Mouse (Mus musculus) limb, embryonic 15.5 days (tissue): ENCODE data around the gene Ctnnbl1. TPM values are rescaled to one million over a fixed set of nuclear protein-coding genes. Genes with fewer than 3 reads are reported as not detected.
A peak's percentile ranks its signal among the peaks of the same experiment; 100 is the strongest.

Source experiments
- ATAC-seq: fragments of 200-750 bp; cut with Nextera tagmentation; 2 replicates; pipeline ENCODE4 v1.8.0; 2017; ENCODE audit warnings: low read depth, moderate TSS enrichment; ENCODE audit not compliant: insufficient number of reproducible peaks, low FRiP score, low TSS enrichment
- H3K27ac ChIP-seq: fragments of 300-500 bp; sonication (generic); 2 replicates; pipeline ENCODE4 v1.5.1; 2015; ENCODE audit warnings: moderate library complexity, mild to moderate bottlenecking, inconsistent platforms
- H3K27me3 ChIP-seq: fragments of 300-500 bp; sonication (generic); 2 replicates; pipeline ENCODE4 v1.6.1; 2015; ENCODE audit warnings: inconsistent platforms
- H3K36me3 ChIP-seq: fragments of 300-500 bp; sonication (generic); 2 replicates; pipeline ENCODE4 v1.6.1; 2015; ENCODE audit warnings: inconsistent platforms
- H3K4me1 ChIP-seq: fragments of 300-500 bp; sonication (generic); 2 replicates; pipeline ENCODE4 v1.6.1; 2015; ENCODE audit warnings: inconsistent platforms
- H3K4me2 ChIP-seq: fragments of 300-500 bp; sonication (generic); 2 replicates; pipeline ENCODE4 v1.6.1; 2015; ENCODE audit warnings: mild to moderate bottlenecking, inconsistent platforms
- H3K4me3 ChIP-seq: fragments of 300-500 bp; sonication (generic); 2 replicates; pipeline ENCODE4 v1.5.1; 2015; ENCODE audit warnings: mild to moderate bottlenecking, inconsistent platforms
- H3K9ac ChIP-seq: fragments of 300-500 bp; sonication (generic); 2 replicates; pipeline ENCODE4 v1.6.1; 2015; ENCODE audit warnings: inconsistent platforms
- H3K9me3 ChIP-seq: fragments of 300-500 bp; sonication (generic); 2 replicates; pipeline ENCODE4 v1.6.1; 2016; ENCODE audit warnings: inconsistent platforms
- WGBS: fragments of 180-500 bp; shearing (Covaris S2); methylation state at CpG from one replicate; pipeline ENCODE4 v1.1.7; 2015; 5-methylcytosine and 5-hydroxymethylcytosine counted together
- polyA plus RNA-seq: library from polyadenylated mRNA; unstranded; fragments of >200 nt; fragmentation: Nextera tagmentation; extraction: Ambion mirVana; gene quantifications from 2 replicates; pipeline ENCODE4 v1.2.1, GENCODE M21; 2015

The Ctnnbl1 gene
- polyA plus RNA-seq, 1 experiment from 2014 or later = 51.0 TPM

DNA sequence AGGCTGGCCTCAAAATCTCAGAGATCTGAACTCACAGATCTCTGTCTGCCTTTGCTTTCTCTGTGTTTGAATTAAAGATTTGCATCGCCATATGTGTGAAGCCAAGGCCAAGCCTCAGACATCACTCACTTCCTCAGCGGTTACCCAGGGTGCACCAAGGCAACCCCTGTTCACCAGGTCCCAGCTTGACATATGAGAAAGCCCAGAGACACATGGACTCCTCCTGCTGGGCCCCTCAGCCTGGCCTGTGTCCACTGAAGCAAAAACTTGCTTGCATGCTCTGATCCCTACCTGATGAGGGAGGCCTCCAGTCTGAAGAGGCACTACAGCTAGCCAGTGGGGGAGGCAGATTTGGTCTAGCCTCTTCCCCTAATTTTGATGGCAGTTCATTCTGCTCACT is 63.1 kb downstream of the Ctnnbl1 start:
- Histone ChIP-seq H3K9me3 (no peaks in the 10 kb centered on the region), H3K36me3 (0 out of 2 replicates have a peak, but pooled peaks cover 2% of the 10 kb centered on the region), H3K4me3 (no peak overlapping the region), H3K4me2 (no peak overlapping the region), H3K9ac (no peak overlapping the region), H3K27me3 (no peaks in the 10 kb centered on the region), H3K4me1 (peaks cover 19% of the 10 kb centered on the region), H3K27ac (no peak overlapping the region)
- ATAC-seq = no peak
- WGBS = 74% methylated on average over 2 of the region's 2 CpGs

DNA sequence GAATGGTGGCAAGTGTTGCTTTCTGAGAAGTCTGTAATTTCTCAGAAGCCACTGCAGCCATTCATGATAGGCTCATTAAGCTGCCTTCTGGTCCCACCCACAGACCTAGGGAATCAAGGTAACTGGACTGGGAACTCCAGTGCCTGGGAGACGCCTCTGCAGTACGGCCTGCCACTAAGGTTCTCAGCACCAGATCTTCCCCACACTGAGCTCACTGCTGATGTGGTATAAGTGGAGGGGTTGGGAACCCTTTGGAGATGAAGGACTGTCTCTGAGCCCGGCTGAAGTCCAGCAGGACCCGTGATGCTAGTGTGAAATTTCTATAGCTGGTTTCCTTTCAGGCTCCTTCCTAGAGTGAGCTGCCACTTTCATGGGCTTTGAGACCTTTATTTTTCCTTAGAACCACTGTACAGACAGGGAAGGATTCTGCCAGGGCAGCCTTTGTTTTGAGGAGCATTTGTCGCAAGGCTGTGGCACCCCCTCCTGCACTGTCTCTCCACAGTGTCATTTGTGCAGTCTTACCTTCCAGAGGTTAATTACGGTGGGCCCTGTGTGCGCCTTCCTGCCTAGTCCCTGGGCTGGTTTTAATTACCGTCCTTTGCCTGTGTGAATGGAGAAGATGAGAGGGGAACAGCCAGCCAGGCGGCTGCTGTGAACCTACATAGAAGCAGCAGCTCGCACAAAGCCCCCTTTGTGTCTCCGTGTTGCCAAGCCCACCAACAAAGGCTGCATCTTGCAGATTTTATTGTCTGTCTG is 63.7 kb downstream of the Ctnnbl1 start:
- H3K9ac ChIP-seq = no peak overlapping the region
- no peaks in the 10 kb centered on the region for H3K27me3 ChIP-seq
- H3K4me3 ChIP-seq = no peak overlapping the region
- WGBS = 22% methylated on average over 11 of the region's 11 CpGs
- H3K4me2 ChIP-seq = no peak overlapping the region
- H3K4me1 ChIP-seq = peaks cover 20% of the 10 kb centered on the region
- H3K9me3 ChIP-seq = no peaks in the 10 kb centered on the region
- H3K27ac ChIP-seq = peak overlapping the region; percentile 43
- no peak for ATAC-seq
- H3K36me3 ChIP-seq = 0 out of 2 replicates have a peak, but pooled peaks cover 2% of the 10 kb centered on the region

DNA sequence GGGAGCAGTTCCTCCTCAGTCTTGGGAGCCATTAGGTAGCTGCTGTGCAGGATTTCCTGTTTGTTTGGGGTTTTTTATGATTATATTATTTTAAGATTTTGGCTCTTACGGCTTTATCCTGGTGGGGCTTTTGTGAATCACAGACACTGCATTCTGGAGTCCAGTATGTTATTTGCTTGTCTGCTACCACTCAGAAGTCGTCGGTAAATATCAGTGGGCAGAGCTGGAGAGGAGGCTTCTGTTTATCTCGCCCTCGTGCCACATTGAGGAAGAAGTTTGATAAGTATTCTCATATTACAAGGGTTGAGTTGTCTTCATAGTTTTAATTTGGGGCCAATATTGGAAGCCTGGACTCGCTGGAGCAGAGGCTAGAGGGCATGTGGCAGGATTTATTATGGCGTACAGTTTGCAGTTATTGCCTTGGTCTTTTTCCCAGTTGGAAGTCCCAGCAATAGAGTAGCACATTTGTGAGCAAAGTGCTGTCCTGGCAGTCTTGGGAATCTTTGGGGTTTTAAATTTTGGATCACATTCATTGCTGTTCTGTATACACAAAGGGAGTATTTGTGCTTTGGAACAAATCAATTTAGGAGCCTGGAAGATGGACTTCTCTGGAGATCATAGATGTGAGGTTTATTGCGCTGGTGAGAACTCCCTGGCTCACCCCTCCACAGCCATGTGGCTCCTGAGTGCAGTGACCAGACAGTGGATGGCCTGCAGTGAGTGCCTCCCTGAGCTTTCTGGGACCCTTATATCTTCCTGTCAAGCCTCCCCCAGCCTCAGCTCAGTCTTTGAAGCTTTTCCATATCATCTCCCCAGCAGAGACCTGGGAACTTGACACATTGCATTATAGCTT is 64.5 kb downstream of the Ctnnbl1 start:
- no peaks in the 10 kb centered on the region for H3K27me3 ChIP-seq
- H3K27ac ChIP-seq = peak overlapping the region; percentile 43
- WGBS = 27% methylated on average over 8 of the region's 8 CpGs
- H3K36me3 ChIP-seq = 0 out of 2 replicates have a peak, but pooled peaks cover 2% of the 10 kb centered on the region
- no peak overlapping the region for H3K4me2 ChIP-seq
- no peak overlapping the region for H3K9ac ChIP-seq
- no peaks in the 10 kb centered on the region for H3K9me3 ChIP-seq
- peaks cover 25% of the 10 kb centered on the region for H3K4me1 ChIP-seq
- no peak overlapping the region for H3K4me3 ChIP-seq
- ATAC-seq = no peak

DNA sequence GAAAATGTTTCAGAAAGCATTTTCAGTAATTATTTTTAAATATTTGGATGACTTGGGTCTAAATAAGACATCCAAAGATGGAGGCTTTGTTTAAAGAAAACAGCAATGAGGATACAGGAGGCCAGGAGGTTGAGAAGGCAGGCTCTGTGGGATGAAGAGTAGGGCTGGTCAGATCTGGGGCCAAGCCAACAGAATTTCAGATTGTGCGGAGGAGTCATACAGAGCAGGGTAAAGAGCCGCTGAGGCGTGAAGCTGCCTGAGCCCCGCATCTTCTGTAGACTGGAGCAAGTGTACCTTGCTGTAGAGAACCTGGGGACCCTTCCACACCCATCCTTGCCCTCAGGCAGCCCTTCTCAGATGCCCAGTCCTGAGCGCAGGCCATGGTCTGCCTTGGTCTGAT is 65.5 kb downstream of the Ctnnbl1 start:
- Histone ChIP-seq H3K27ac (no peak overlapping the region), H3K4me1 (peaks cover 25% of the 10 kb centered on the region), H3K4me3 (no peak overlapping the region), H3K4me2 (no peak overlapping the region), H3K9me3 (no peaks in the 10 kb centered on the region), H3K9ac (no peak overlapping the region), H3K36me3 (0 out of 2 replicates have a peak, but pooled peaks cover 2% of the 10 kb centered on the region), H3K27me3 (no peaks in the 10 kb centered on the region)
- ATAC-seq = no peak
- 86% methylated on average over 5 of the region's 5 CpGs for WGBS

DNA sequence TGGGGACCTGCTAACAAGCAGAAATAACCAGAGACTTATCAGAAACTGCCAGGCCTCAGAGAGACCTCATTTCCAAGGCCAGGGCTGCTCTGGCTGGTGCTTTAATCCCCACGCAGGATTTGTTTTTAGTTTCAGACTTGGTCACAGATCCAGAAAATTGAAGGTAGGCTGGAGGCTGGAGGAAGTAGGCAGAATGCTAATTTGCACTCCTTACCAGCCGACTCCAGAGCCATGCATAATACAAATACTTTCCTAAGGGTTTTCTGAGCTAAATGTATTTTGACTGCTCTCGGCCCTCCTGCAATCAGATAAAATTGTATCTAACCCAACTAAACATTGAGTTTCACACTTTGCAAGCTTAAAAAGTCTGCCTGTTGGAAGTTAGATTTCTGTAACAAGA is 67.2 kb downstream of the Ctnnbl1 start:
- ATAC-seq = no peak
- Histone ChIP-seq H3K4me2 (no peak overlapping the region), H3K4me3 (no peak overlapping the region), H3K4me1 (peaks cover 28% of the 10 kb centered on the region), H3K27me3 (no peaks in the 10 kb centered on the region), H3K27ac (no peak overlapping the region), H3K9me3 (no peaks in the 10 kb centered on the region), H3K9ac (no peak overlapping the region), H3K36me3 (0 out of 2 replicates have a peak, but pooled peaks cover under 1% of the 10 kb centered on the region)
- WGBS = 61% methylated on average over 3 of the region's 3 CpGs

DNA sequence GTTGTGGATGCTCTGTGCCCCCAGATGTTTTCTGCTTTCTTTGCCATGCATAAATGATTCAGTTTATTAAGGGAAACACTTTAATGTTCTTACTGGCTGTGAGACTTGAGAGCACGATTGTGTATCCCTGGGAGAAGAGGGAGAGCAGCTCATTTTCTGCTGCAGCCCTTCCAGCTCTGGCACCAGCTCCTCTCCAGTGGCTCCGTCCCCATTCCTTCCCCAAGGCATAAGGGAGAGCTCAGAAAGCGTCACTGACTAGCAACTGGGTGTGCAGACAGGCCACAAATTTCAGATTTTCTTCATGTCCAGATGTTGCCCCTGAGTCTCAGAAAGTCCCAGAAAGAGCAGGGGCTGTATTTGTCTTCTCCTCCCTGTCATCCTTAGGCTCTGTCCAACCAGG is 67.9 kb downstream of the Ctnnbl1 start:
- Histone ChIP-seq H3K9me3 (no peaks in the 10 kb centered on the region), H3K9ac (no peak overlapping the region), H3K4me2 (no peak overlapping the region), H3K36me3 (no peaks in the 10 kb centered on the region), H3K27ac (no peak overlapping the region), H3K27me3 (no peaks in the 10 kb centered on the region), H3K4me1 (peaks cover 28% of the 10 kb centered on the region), H3K4me3 (no peak overlapping the region)
- WGBS = 45% methylated on average over 3 of the region's 3 CpGs
- no peak for ATAC-seq

DNA sequence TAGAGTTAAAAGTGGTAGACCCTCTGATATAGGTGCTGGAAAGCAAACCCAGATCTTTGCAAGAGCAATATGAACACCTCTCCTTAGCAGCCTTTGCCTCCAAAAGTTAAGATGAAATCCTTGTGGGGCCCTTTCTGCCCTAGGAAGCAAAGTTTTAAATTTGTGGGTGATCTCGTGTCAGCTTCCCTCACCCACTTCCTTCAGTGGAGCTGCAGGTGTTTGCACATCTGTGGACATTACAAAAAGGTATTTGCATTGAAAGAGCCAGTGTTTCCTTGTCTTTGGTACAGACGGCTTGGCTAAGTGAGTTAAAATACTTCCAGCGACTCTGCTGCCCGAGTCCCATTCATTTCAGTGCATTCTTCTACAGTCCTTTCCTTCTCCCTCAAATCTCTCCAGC is 69.9 kb downstream of the Ctnnbl1 start:
- H3K27ac ChIP-seq = no peak overlapping the region
- no peaks in the 10 kb centered on the region for H3K9me3 ChIP-seq
- no peak overlapping the region for H3K9ac ChIP-seq
- H3K4me1 ChIP-seq = peaks cover 10% of the 10 kb centered on the region
- H3K36me3 ChIP-seq = peaks cover 6% of the 10 kb centered on the region
- no peak for ATAC-seq
- WGBS = 67% methylated on average over 4 of the region's 4 CpGs
- no peak overlapping the region for H3K4me3 ChIP-seq
- H3K4me2 ChIP-seq = no peak overlapping the region
- no peaks in the 10 kb centered on the region for H3K27me3 ChIP-seq

DNA sequence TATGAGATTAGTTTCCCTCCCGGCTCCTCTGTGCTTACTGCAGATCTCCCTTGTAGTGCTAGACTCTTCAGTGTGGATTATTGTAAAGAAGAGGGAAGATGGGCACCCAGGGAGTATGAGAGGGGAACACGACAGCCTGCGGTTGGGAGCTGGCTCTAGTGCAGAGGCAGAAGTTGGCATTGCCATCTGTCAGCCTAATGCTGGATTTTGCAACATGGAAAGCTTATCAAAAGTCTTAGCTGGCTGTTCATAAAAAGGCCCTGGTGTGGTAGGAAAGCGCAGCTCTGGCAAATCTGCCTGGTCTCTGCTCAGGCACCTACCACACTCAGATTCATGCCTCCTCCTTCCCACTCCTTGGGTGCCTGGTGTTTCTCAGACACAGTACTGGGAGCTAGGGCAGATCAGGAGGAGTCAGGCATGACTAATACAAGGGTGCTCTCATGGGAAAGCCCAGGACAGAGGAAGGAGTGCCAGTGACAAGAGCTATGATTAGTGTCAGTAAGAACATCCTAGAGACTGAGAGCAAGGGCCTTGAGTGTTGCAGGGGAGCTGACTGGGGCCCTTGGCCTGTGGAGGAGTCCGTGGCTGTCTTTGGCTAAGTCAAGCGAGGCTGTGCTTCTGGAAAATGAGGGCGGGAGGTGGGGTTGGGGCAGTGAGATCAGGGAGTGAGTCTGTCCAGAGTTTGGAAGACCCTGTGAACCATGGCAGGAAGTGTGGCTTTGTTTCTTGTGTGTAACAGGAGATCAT is 70.6 kb downstream of the Ctnnbl1 start:
- Histone ChIP-seq H3K4me3 (no peak overlapping the region), H3K36me3 (peaks cover 12% of the 10 kb centered on the region), H3K9me3 (no peaks in the 10 kb centered on the region), H3K27me3 (no peaks in the 10 kb centered on the region), H3K27ac (no peak overlapping the region), H3K4me1 (peaks cover 8% of the 10 kb centered on the region; the same call in 1 of the 2 replicates), H3K4me2 (no peak overlapping the region), H3K9ac (no peak overlapping the region)
- ATAC-seq = no peak
- 73% methylated on average over 7 of the region's 7 CpGs for WGBS

DNA sequence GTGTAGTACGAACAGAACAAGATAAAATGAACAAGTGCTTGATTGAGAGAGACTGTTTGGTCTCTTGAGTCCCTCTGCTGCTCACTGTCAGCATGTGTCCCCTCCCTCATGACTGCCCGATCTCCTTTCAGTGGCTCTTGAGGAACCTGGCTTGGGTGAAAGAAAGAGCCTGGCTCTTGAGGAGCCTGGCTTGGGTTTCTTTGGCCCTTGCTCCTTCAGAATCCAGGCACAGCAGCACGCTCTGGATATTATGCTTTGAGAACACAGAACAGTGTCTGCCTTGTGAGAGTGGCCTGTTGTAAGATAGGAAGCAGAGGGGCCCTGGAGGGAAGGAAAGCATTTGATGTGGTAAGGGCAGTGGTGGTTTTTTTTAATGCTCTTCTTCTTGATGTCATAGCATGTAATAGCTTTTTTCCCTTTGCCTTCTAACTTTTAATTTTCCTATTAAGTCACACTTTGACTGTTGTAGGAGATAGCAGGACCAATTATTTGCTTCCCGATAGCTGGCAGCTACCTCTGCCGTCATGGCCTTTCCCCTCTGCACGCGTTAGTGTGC is 71.2 kb downstream of the Ctnnbl1 start:
- 68% methylated on average over 7 of the region's 7 CpGs for WGBS
- no peak overlapping the region for H3K4me3 ChIP-seq
- no peak overlapping the region for H3K9ac ChIP-seq
- H3K4me1 ChIP-seq = peaks cover 8% of the 10 kb centered on the region; the same call in 1 of the 2 replicates
- H3K36me3 ChIP-seq = peaks cover 16% of the 10 kb centered on the region
- H3K27ac ChIP-seq = no peak overlapping the region
- no peak for ATAC-seq
- H3K4me2 ChIP-seq = no peak overlapping the region
- H3K27me3 ChIP-seq = no peaks in the 10 kb centered on the region
- H3K9me3 ChIP-seq = no peaks in the 10 kb centered on the region

DNA sequence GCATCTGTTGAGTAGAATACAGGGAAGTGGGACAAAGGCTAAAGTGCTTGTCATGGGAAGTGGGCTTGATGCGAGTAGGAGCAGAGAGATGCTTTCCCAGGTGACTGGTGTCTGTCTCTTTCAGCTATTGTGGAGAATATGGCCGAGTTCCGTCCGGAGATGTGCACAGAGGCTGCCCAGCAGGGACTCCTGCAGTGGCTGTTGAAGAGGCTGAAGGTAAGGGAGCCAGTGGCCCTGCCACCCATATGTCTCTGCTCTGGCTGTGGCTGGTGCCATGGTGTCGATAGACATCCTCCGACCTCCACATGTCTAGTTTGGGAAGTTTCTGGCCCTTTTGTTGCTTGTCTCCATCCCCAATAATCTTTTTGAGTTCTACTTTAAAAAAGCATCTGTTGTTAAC is 72.1 kb downstream of the Ctnnbl1 start:
- H3K4me3 ChIP-seq = no peak overlapping the region
- H3K27ac ChIP-seq = no peak overlapping the region
- no peak overlapping the region for H3K4me2 ChIP-seq
- H3K27me3 ChIP-seq = no peaks in the 10 kb centered on the region
- H3K4me1 ChIP-seq = peaks cover 8% of the 10 kb centered on the region; the same call in 1 of the 2 replicates
- peaks cover 16% of the 10 kb centered on the region for H3K36me3 ChIP-seq
- no peaks in the 10 kb centered on the region for H3K9me3 ChIP-seq
- H3K9ac ChIP-seq = no peak overlapping the region
- no peak for ATAC-seq
- WGBS = 86% methylated on average over 6 of the region's 6 CpGs

DNA sequence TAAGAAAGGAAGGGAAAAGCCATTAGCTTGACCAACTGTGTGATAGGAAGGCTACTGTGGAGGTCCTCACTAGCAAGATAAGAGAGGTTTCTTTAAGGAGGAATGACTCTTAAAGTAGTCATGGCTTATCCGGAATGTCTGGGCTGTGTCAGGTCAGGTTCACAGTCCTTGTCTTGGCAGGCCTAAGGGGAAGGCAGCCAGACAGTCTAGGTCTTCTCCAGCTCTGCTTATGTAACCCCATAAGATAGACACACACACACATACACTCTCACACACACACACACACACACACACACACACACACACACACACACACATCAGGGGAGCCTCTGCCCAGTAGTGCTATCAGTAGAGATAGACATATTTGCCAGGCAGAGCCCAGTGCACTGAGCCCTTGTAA is 73.5 kb downstream of the Ctnnbl1 start:
- no peak overlapping the region for H3K4me3 ChIP-seq
- H3K9me3 ChIP-seq = no peaks in the 10 kb centered on the region
- no peak overlapping the region for H3K4me2 ChIP-seq
- H3K36me3 ChIP-seq = peaks cover 16% of the 10 kb centered on the region
- 100% methylated on average over 1 of the region's 1 CpGs for WGBS
- no peak overlapping the region for H3K27ac ChIP-seq
- H3K4me1 ChIP-seq = peaks cover 8% of the 10 kb centered on the region; the same call in 1 of the 2 replicates
- no peaks in the 10 kb centered on the region for H3K27me3 ChIP-seq
- no peak for ATAC-seq
- H3K9ac ChIP-seq = no peak overlapping the region
